Mouse (Mus musculus) adrenal gland, adult 8-10 months (tissue): ENCODE data around the gene Gcgr. TPM values are rescaled to one million over a fixed set of nuclear protein-coding genes. Genes with fewer than 3 reads are reported as not detected.

ENCODE experiments used
- DNase-seq: peaks from one replicate; pipeline ENCODE4 v3.0.0; 2022
- total RNA-seq, 4 experiments: library from RNA; stranded (reverse); gene quantifications; 2 replicates each; pipeline ENCODE4 v1.2.4; 2022

The Gcgr gene
- total RNA-seq: 1 to 10 TPM in 3 of 4 experiments, under 1 TPM in 1; 0.87 to 4.0 (median 2.3) TPM

DNA sequence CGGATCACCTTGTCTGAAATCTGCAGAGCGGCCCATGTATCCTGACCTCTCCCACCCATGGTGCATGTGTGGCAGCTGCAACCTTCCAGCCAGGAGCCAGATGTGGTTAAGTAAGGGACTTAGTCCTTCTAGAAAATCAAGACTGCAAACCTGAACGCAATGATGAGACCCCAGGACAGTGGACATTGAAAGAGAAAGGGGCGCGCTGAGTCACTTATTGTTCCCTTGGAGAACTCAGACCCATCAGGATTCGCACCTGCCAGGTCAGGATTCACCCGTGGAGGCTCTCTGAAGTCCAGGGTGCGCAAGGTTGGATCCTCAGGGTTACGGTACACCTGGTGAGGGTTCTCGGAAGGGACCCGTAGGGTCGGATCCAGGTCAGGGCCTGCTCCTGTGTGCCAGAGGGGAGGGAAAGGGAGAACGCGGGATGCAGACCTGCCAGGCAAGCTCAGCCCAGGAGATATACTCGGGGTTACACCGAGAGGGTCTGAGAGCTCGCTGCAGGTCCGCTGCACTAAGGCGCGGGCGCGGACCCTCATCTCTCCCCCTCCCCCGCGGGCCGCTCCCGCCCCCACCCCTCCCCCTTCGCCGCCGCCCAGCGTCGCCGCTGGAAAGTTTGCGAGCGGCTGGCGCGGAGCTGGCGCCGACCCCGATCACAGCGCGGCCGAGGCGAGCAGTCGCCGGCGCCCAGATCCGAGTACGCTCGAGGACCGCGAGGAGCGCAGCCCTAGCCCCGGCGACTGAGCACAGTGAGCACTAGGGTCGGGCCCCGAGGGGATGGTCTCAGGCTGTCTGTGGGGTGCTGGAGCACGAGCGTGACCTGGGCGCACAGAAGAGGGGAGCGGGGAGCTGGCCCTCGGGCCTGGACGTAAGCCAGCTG is at the start of gene Gcgr:
Gene Gcgr, plus strand, starts transcription at position 615 of the 880 bp plus-strand sequence.
- DNase-seq: no peak

DNA sequence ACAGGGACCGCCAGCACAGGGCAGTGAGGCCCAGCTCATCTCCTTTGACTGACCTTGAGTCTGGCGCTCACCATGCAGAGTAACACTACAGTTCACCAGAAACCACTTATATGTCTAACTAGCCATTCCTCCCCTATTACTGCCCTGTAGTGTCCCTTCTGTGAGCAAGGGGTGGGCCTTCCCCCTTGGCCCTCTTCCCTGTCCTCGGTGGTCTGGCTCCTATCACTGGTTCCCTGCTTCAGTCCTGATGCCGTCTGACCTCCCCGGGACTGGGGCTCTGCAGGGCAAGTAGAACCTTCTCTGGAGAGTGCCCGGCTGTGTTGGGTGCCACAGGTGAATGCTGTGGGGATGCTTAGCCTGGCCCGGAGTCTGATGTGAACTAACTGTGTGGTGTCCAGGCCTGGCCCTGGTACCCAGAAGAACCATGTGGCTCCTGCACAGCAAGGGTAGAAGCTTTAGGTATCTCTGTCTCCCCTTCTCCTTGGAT is 47.0 kb upstream of the Gcgr start:
- DNase-seq: no peak

DNA sequence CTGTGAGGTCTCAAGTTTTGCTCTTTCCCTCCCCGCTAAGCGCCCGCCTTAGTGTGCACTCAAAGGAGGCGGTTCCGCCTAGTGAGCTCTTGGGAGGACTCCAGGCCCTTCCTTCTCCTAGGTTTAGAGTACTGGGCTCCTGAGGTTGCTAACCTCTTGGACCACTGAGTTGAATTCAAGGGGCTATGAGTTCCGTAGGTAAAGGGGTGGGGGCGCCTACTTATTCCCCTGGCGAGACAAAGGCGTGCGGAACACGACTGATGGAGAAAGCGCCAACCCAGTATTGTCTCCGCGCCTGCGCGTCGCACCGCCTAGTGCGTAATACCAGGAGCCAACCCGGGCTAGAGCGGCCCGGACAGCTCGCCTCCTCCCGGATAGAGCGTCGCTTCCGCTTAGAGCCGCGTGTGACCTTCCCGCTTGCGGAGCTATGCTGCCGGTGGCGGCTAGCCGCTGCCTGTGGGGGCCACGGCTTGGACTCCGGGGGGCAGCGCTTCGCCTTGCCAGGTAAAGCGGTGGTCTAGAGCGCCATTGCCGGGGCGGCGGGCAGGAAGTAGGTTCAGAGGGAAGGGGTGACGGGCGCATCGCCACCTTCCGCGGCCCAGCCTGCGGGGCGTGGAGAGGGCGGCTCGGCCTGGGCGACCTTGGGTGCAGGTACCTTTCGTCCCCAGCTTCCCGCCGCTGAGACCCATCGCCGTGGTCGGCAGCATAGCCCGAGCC is 46.1 kb upstream of the Gcgr start, which contains the start of gene Mrpl12:
Gene Mrpl12, plus strand, starts transcription at position 349 of the 717 bp plus-strand sequence.
- peak; percentile 86 for DNase-seq

DNA sequence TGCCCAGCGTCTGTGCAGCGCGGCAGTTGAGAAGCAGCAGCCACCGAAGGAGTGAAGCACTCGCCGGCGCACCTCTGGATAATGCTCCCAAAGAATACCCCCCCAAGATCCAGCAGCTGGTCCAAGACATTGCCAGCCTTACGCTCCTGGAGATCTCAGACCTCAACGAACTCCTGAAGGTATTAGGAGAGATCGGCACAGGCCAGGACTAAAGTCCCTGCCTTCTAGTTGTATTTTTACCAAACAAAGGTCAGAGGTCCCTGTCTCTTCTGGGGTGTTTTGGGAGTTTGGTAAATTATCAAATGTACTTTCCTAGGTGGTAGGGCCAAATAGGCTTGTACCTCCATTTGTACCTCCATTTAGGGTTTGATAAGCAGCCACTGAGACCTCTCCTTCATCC is 45.2 kb upstream of the Gcgr start:
- DNase-seq: no peak

DNA sequence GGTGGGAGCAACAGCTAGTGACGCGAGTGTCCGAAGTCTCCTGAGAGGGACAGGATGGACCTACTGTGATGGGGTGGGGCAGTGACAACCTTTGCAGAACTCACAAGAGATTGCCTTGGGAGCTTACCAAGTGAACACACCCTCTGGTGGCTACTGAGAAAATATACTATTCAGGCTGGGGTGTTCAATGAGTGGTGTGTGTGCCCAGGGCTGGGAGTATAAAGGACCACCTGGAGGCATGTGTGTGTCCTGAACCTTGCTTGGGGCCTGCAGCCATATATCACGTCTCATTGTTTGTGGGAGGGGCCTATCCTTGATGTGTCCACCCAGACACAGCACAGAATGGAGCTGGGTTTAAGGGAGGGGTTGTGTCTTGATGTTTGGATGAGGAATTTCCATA is 42.0 kb upstream of the Gcgr start:
- DNase-seq: no peak

DNA sequence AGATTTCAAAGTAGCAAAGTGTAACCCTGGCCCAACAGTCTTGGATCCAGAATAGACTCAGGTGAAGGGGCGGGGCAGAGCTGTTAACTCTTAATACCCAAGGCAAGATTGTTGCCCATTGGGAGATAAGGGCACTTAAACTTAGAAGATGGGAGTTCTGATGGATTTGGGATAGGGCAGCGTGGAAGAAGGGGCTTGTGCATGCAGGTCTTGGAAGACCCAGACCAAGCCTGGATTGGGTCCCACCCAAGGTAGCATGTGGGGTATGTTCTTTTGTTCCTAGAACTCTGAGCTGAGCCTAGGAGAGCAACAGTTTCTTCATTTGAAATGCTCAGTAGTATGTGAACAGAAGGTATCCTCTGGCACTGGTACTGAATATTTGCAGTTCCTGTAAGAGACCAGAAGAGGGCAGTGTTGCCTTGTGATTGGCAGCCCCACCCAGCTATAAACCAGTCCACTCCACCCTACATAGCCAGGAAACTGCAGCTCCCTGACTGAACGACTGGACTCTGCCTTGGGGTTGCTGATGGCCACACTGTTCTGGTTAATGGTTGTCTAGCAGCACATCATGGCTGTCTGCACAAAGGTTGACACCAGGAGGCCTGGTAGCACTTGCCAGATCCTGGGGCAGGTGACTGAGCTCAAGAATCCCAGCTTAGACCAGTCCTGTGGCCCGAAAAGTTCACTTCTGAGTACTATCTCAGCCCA is 41.3 kb upstream of the Gcgr start:
- peak; percentile 56 for DNase-seq

DNA sequence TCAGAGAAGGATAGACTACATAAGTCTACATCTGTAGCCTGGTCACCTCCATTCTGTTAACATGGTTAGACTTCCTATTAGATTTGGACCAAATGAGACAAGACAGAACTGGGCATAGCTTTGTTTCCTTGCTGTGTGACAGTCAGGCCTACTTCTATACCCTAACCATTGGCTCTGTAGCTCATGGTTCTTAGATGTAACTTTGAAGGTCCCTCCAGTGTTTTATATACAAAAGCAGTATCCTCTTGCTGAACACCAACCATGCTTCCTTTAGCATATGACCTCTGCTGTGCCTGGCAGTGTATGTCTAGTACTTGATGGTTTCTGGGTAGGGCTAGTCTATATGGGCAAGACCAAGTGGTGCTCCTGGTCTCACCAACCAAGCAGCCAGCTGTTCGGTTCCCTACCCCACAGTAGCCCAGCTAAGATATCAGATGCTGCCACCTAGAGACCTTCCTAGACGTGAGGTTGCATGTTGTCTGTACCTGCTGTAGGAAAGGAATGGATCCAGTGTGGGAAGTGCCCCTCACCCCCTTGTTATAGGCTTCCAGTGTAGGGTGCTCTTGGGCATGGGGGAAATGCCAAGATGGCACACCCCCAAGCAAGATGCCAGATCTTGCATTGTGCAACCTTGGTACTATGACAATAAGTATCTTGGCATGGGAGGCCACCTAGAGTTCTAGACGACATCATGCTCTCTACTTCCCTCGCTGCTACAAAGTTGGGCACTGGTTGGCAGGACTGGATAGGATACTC is 40.0 kb upstream of the Gcgr start:
- no peak for DNase-seq

DNA sequence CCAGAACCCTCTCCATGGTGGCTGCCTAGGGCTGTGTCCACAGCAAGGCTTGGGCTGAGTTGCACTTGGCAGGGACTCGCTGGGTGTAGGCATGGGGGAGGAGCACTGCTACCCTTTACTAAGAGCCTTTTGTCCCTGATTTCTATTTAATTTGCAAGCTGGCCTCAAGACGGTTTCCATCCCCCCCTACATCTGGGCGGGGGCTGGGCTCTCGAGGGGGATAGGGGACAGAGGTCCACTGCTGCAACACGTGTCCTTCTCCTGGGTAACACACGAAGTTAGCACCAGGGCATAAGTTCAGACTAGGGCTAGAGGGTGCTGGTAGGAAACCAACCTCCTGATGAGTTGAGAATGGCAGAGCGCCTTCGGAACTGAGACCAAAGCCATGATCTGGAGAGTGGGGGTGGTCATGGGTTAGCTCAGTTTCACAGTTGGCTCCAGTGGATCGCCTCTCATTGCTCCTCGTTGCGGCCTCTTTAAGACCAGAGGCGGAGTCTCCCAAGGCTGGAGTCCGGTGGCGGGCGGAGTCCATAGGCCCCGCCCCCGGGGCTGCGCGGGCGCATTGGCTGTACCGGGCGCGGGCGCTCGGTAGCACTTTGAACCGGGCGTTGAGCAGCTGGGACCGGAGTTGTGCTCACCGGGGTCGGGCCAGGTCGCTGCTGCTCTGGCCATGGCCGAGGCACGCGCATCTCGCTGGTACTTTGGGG is 39.0 kb upstream of the Gcgr start, which contains the start of gene Slc25a10:
Gene Slc25a10, plus strand, starts transcription at position 524 of the 707 bp plus-strand sequence.
- peak; percentile 88 for DNase-seq

DNA sequence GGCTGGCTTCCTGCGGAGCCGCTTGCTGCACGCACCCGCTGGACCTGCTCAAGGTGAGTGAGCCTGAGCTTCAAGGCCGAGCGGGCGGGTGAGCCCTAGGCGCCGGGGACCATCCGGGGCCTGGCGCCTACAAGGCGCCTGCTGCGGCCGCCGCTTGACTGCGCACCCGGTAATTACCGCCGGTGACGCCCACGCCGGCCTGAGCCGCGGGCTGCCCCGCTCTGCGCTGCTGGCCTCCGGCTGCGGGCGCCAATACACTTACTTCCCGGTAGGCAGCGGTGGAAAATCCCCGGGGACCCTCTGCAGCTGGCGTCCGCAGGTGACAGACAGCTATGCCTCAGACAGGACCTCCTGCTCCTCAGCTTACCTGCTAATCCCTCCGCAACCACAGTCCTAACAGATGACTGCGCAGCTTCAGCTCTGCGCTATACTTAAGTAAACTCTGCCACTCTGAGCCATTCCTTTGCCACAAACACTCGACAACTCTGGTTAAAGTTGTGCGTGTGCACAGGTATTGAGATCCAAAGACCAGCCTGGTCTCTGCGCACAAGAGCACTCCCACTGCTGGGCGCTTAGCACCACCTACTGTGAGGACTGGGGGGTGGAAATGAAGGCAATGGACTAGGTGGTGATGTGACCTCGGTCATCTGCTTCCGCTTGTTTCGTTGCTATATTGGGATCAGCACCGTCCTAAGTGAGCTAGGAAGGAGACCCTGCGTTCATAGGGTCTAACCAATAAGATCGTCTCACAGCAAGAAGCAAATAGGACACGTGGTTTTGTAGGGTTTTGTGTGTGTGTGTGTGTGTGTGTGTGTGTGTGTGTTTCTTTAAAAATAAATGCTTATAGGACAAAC is 38.2 kb upstream of the Gcgr start:
- no peak for DNase-seq

DNA sequence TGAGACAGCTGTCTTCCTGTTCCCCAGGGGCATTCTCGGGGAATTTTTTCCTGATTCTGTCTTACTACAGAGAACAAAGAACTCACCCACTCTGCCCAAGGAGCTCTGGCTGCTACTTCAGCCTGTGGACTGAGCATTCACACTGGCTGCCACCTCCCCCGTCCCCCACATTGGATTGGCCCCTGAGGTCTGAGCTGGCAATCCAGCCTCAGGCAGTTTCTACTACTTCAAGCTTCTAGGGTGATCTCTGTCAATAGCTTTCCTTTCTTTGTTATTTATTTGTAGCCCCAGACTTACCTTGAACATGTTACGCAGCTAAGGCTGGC is 37.7 kb upstream of the Gcgr start:
- no peak for DNase-seq

DNA sequence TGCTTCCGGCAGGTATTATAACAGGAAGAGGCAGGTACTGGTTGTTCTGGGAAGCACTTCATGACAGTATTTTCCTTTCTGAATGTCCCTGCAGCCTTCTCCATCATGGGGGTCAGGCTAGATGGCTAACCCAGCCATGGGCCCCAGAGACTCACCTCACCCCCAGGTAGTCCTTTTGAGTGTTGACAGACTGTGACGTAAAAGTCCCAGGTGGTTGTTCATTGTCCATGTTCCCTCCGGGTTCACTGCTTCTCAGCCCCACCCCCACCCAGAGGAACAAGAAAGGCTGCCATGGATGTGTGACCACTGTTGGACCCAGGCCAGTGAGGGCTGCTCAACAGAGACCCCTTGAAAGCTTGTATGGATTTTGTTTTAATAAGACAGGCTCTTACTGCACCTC is 37.1 kb upstream of the Gcgr start:
- DNase-seq: no peak

DNA sequence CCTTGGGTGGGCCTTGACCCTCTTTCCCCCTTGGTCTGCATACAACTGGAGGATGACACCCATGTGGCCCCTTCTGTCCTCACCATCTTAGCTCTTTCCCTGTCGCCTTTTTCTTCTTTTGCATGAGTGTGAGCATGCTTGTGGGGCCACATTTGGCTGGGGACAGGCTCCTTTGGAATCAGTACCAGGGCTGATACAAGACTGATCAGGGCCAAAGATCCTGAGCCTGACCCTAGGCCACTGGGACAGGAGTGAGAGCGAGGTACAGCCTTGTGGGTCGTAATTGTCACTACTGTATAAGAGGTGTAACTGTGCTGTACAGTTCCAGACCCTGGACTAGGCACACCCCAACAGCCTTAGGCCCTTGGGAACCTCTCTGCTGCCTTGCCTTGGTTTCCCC is 36.6 kb upstream of the Gcgr start:
- DNase-seq: no peak

DNA sequence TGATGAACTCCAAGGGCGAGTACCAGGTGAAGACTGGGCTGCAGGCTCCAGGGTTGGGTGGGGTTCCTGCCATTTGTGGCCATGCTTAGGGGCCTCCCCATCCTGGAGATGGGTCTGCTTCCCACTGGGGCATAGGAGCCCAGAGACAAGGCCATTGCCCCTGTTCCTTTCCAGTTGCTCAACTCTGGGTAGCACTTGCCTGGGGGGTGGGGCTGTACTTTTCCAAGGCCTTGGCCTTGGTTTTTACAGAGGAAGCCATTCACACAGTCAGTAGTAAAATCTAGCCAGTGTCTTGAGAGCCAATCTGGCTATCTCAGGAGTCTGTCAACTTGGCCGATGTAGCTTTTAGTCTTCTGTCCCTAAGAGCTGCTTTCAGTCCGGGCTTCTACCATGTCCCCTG is 33.1 kb upstream of the Gcgr start:
- peak; percentile 87 for DNase-seq

DNA sequence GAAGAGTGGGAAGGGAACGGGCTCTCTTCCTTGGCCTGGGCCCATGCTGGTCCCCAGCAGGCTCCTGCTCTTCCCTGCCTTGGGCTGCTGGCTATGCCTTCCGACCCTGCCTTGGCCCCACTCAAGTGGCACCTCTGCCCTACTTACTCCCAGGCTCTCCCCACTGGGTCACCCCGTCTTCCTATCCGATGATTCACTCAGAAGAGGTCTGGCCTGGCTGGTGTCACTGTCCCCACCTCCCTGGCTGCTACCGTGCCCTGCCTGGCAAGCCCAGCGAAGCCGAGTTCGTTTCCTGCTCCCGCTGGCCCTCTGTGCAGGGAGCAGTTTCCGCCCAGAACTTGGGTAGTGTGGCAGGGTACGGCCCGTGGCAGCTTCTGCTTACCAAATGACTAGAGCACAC is 32.3 kb upstream of the Gcgr start:
- no peak for DNase-seq

DNA sequence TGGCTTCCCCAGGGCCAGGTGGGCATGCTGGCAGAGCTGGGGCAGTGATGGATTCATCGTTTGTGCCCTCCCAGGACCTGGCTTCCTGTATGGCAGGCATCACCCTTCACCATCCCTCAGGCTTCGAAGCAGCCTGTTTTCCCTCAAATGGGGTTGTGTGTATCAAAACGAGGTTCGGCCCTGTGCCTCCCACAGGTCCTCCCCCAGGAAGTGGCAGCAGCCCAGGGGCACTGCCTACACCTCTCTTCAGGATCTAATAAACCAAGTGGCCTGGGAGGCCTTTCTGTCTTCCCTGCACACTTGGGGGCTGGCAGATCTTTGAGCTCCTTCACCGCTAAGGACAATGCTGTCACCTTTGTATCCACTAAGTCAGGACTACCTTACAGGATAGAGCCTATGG is 31.6 kb upstream of the Gcgr start:
- DNase-seq: no peak

DNA sequence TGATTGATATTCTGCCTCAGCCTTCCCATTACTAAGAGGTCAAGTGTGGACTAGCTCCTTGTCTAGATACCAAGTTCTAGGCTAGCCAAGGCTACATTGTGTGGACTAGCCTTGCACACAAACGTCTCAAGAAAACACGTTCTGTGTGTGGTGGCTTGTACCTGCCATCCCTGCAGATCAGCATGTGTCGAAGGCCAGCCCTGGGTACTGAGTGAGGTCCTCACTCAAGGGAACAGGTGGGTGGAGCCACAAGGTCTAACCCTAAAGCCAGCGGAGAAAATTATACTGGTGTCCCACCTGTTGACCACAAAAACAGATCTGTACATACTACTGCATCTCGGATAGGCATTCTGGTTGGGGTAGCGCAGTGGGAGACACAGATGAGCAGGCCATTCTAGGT is 30.6 kb upstream of the Gcgr start:
- DNase-seq: no peak

DNA sequence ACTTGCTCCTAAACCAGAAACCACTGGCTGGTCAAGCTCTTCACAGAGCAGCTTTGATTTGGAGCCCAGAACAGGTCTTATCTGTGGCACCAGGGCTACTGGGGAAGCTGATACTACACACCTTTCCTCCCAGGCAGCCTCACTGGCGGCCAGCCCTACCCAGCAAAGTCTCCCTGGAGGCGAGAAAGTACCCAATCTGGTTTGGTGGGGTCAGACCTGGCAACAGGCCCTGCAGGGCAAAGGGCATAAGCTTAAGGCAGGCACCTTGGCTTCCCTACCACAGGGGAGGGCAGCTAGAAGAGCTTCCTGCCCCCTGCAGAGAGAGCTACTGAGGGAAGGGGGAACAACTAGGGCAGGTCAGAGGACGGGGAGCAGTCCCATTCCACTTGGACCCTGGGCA is 30.1 kb upstream of the Gcgr start:
- DNase-seq: no peak

DNA sequence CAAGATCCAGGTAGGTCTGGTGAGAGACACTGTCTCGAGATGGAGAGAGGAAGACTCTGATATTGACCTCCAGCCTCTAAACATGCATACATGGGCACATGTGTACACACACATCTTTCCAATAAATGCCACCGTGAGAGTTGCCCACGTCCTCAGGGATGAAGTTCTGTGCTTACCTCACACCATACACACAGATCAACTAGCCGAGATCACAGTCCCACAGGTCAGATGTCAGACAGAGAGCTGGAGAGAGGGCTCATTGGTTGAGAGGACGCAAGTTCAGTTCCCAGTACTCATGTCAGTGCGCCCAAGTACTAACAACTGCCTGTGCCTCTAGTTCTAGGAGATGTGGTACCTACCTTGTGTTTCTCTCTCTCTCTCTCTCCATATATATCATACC is 29.5 kb upstream of the Gcgr start:
- no peak for DNase-seq

DNA sequence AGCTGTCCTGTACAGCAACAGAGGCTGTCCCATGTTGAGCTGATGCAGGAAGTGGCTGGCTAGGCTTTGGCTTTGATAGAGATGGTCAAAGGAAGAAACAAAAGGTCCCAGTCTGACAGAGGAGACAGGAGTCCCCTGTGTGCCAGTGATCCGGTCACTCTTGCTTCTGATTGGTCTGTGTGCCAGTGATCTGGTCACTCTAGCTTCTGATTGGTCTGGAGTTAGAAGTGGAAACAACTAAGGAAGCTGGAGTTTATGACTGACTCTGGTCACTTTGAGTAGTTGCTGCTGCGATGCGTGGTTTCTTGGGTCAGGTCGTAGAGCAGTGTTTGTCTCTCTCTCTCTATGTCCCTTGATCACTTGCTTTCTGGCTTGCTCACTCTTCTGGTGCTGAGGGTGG is 28.8 kb upstream of the Gcgr start:
- DNase-seq: no peak

DNA sequence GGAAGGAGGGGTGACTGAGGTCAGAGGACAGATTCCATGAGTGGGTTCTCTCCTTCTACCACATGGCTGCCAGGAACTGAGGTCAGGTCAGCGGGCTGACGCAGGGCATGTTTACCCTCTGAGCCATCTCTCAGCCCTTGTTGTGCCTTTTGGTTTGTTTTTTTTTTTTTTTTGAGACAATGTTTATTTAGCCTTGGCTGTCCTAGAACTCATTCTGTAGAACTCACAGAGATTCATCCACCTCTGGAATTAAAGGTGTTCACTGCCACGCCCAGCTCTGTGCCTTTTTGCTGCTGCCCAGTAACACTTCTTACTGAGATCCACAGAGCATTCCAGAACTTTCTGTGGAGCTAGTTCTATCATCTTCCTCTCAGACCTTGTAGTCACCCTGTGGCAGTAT is 24.8 kb upstream of the Gcgr start:
- DNase-seq: no peak

DNA sequence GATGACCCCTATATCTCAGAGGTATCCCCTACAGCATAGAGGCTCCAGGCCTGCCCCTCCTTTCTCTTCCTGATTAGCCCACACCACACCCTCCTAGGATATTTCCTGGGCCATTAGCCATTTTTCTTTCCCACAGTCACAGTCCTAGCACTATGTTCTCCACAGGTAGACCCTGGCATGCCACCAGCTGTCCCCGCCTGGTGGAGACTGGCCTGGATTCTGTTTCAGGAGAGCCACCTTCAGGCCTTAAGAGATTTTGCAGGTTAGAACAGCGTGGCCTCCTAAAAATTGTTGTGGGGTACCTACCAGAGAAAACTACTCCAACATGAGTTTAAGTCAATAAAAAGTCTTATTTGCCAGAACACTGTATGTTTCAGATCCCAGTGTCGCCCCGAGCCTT is 23.6 kb upstream of the Gcgr start:
- no peak for DNase-seq
